Mouse (Mus musculus) right cerebral cortex, postnatal 14 days (tissue): ENCODE data around the gene Gabrr3.

Source experiments
- DNase-seq: peaks from one replicate; pipeline ENCODE4 v3.0.0; 2022

The Gabrr3 gene

GRCm38 (mm10) chr16:59471637-59472278 lies 64.6 kb downstream of the Gabrr3 start, which contains the start of gene Riox2:
Gene Riox2, plus strand, starts transcription at chr16:59471775.
- peak; percentile 80 for DNase-seq

DNA sequence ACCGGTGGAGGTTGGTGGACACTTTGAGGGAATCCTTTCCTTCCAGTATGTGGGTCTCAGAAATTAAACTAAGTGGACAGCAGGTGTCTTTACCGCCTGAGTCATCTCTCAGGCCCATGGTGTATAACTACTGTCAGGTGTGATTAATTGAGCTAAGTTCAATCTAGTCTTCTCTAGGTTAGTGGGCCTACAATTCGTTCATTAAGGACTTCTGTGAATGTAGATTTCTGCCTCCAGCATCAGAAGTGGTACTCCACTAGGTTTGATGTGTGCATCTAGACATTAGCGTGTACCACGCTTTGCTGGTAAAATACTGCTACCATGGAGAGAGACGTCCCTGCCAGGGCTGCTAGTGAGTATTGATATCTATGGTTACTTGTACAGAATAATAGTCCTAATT lies 65.4 kb downstream of the Gabrr3 start:
- no peak for DNase-seq

DNA sequence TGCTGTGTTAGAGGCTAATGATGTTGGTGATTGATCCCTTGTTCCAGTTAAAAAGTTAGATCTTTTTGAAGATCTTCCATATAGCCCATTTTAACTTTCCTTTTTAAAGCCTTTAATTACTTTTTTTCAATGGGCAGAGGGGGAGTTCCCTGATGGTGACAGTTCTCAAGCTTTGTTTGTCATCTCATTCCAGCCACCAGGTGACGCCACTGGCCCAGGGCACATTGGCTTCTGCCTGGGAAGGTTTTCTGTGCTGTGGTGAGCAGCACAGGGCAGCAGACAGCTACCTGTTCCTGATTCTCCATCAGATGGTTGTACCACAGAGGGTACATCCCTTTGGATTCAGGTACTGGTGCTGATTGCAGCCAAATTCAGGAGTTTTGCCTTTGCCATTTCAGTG lies 67.7 kb downstream of the Gabrr3 start:
- DNase-seq: peak; percentile 65

GRCm38 (mm10) chr16:59477955-59478354 lies 70.8 kb downstream of the Gabrr3 start:
- DNase-seq: no peak

GRCm38 (mm10) chr16:59487239-59487638 lies 80.1 kb downstream of the Gabrr3 start:
- no peak for DNase-seq

DNA sequence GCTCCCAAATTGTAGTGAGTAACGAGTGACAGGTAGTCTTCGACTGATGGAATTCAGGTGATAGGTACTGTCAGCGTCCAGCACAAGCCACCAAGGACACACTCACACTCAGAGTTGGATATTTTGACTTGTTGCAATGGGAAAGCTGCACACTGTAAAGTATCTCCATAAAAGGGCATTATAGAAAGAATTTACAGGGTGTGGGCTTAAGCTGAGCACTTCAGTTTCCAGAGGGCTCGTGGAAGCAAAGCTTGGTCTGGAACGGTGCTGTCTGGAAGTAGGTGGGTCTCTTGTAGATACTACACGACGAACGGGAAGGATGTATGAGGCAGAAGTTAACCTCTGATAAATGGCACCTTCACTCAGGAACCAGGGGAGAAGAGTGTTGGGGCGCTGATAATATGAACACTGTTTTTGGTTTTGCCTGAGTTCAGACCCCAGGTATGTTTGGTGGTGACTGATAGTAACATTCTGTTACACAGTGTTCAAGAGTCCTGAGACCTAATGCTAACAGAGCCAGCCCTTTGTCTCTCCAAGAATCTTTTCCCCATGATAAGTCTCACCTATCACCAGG lies 80.9 kb downstream of the Gabrr3 start:
- DNase-seq: no peak

- DNase-seq: no peak
Observed at GRCm38 (mm10) chr16:59493199-59493598, 86.1 kb downstream of the Gabrr3 start.

DNA sequence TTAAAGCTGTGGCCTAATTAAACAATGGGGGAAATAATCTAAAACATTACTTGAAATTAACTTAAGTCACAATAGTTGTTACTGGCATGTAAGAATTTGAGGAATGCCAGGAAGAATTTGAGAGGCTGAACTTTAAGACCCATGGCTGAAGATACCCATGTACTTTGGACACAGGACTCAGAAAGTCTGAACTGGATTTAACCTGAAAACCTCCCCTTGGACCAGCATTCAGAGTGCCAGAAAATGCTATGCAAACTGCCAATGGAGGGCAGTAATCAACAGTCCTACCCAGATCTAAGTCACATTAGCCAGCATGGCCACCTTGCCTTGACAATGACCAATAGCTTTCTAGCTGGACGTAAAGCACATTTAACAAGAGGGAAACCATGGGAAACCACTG lies 90.8 kb downstream of the Gabrr3 start:
- DNase-seq: no peak

DNA sequence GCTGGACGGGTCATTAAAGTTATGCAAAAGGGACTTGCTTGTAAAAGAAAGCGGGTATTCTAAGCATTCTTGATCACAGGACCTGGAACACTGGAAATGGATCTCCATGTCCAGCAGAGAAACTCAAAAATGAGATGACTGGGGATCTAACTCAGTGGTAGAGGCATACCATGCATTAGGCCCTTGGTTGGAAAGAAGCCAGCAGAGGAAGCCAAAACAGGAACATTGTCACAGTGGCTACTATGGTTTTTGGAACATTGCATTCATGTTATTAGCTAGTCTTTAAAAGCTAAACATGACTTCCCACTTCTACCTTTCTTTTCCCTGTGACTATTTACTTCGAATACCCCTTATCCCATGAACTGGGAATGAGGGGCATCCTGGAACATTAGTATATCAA lies 92.0 kb downstream of the Gabrr3 start:
- DNase-seq: no peak

DNA sequence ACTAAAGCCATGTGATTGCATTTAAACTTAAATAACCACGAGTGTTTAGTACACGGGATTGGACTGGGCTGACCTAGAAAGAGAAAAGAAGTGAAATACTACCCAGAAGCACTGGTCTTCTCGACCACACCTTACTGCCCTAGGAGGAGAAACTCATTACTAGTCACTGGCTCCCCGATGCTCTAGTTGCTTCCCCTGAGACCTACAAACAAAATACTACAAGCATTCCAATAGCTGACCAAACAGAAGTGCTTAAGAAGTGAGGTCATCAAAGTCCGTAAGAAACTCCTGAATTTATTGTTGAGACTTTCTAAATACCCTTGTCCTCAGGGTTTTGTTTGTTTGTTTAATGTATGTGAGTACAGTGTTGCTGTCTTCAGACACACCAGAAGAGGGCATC lies 102.7 kb downstream of the Gabrr3 start:
- no peak for DNase-seq
